Mouse (Mus musculus) CD4-positive naive resting alpha-beta T cell, adult 57 days (primary cell): ENCODE results near the gene Asb2. TPM values are rescaled to one million over a fixed set of nuclear protein-coding genes. Genes with fewer than 3 reads are reported as not detected.

Experiments used
- total RNA-seq: library from RNA; stranded (reverse); gene quantifications from one replicate; pipeline ENCODE4 v1.2.4, GENCODE M21; 2023

Gene Asb2
- total RNA-seq = 4.6 TPM

DNA sequence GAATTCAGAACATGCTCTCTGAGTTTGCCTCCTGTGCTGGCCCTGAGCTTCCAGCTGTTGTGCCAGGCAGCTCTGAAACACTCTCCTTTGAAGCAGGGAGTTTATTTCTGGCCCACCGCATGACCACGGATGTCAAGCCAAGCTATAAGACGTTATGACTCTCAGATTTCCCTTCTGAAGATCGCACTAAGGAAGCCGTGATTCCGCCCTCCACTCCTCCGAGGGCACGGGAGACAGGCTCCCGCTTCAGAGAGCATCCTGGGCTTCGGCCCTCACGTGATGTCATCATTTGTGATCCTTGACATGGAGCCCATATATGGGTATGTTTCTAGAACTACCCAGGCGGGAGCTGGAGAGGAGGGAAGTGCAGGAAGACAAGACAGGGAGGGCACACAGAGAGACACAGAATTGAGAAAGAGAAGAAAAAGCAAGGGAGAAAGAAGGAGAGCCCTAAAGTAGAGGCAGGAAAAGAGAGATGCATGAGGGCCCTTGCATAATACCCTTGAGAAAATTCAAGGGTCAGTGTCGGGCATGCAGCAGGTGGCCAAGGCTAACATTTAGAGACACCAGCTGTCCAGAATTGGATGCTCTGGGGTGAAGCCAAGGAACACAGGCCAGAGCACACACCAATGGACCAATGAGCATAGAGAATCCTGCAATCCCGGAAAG, at the start of gene Asb2:
Asb2 (minus strand) TSS at position 256 of the 669 bp plus-strand sequence.

DNA sequence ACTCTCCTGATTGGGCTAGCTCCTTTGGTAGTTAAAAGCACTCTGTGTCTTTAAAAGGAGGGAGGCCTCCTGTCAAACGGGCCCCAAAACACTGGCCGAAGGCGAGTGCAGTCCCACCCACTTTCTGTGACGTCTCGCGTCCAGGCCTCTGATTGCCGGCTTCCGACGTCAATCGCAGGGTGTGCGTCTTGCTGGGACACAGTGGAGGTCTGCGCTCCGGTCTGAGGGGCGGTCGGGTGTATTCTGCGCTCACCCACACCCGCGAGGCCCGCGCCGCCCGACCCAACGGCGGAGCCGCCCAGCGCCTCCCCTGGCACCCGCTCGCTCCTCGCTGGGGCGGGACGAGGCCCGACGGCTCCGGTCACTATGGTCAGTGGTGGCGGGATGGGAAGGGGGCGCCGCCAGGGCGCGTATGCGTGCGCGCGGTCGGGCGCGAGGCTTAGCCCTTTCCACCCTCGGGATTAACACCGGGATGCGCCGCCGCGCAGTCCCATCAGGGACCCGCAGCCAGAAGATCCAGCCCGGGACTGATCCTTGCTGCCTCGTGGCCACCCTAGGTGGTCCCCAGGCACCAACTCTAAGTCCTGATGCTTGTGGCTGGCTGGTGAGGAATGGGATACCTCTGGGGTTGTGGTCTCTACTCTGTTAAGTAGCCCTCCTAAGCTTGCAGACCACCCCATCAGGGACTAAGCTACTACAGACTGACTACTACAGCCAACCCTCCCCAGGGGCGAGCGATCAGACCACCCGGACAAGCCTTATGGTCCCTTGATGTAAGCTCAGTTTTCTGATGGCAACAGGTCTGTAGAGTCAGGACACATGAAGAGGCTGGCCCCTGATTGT, 32.9 kb upstream of the Asb2 start, which contains the start of gene Otub2:
Otub2 (plus strand) TSS at position 178 of the 843 bp plus-strand sequence.

DNA sequence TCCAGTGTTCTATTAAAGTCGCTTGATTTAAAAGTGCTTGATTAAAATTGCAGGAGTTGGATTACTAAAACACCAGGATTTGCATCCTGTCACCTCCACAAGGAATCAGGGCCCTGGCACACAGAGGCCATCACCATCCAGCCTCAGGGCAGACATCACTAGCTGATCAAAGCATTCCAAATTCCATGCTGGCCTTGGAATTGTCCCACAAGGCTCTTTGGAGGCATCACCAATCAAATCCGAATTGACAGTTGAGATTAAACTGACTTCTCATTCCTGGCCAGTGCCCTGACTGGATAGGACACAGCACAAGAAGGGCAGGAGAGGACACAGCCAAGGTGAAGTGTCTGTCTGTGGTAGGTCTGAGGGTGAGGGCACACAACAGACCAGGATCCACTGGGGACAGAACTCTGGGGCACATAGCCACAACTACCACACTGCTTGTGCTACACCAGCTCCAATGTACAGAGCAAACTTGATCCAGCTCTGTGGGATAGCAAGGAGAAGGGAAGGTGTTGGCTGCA, 45.0 kb downstream of the Asb2 start, which contains the start of gene Fam181a:
Fam181a (plus strand) TSS at position 232 of the 524 bp plus-strand sequence.

Other genes with a start within 250 kb of the Asb2 start
- not detected for gene Prima1, start 113.9 kb downstream of the Asb2 start, total RNA-seq
- not detected for gene Fam181a, start 45.0 kb downstream of the Asb2 start, total RNA-seq
- gene Otub2, start 32.7 kb upstream of the Asb2 start, total RNA-seq = 1.3 TPM
- gene 9330161L09Rik, start 51.8 kb upstream of the Asb2 start, total RNA-seq = 10.2 TPM
- gene Ddx24, start 69.8 kb upstream of the Asb2 start, total RNA-seq = 199 TPM
- 137 TPM for gene Ifi27, start 78.2 kb upstream of the Asb2 start, total RNA-seq
- gene Ifi27l2a, start 87.7 kb upstream of the Asb2 start, total RNA-seq = 242 TPM
- not detected for gene Ifi27l2b, start 101.2 kb upstream of the Asb2 start, total RNA-seq
- not detected for gene Ppp4r4, start 176.3 kb upstream of the Asb2 start, total RNA-seq